In the genomic region with DNA sequence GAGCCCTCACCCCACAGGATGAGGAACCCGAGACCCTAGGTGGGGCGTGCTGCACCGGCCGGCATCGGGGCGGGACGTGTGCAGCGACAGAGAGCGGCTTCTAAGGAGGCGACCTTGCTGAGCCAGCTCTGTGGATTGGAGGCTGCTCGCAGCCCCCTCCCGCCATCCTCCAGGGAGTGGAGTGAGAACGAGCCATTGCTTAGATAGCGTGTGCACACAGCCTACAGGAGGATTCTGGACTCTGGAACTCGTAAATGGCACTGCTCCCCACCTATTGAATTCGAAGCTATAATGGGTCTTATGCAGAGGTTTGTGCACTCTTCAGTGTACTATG, we compare ENCODE assay signal across 8 mouse cellular contexts. TPM values are rescaled to one million over a fixed set of nuclear protein-coding genes. Genes with fewer than 3 reads are reported as not detected.
DNase-seq lines count a peak whose midpoint lies in the region; ATAC-seq and TF ChIP-seq lines count a peak whose summit lies in the region.

TSS of gene Katnal1 (minus strand) at position 205 of the 334 bp plus-strand sequence.

- H3K27me3 ChIP-seq in embryonic facial prominence, embryonic 12.5 days, result no peaks in the 10 kb centered on the region
- no peaks in the 10 kb centered on the region for H3K27me3 ChIP-seq in hindbrain, embryonic 13.5 days
- H3K27me3 ChIP-seq in liver, embryonic 16.5 days (ENCODE audit: control insufficient read depth, insufficient read depth, low read depth, low read length), result no peaks in the 10 kb centered on the region

- 2% methylated on average over 16 of the region's 16 CpGs for WGBS in embryonic facial prominence, embryonic 12.5 days
- WGBS in hindbrain, embryonic 13.5 days, result under 1% methylated on average over 16 of the region's 16 CpGs
- WGBS in liver, embryonic 16.5 days (ENCODE audit: insufficient replicate concordance), result 2% methylated on average over 16 of the region's 16 CpGs

- no peaks in the 10 kb centered on the region for H3K9me3 ChIP-seq in embryonic facial prominence, embryonic 12.5 days
- no peaks in the 10 kb centered on the region for H3K9me3 ChIP-seq in hindbrain, embryonic 13.5 days
- H3K9me3 ChIP-seq in liver, embryonic 16.5 days (replicated peaks; ENCODE audit: control insufficient read depth, low read length), result no peaks in the 10 kb centered on the region

- H3K9ac ChIP-seq in embryonic facial prominence, embryonic 12.5 days, result peak within 1 kb of the TSS; percentile 82
- H3K9ac ChIP-seq in hindbrain, embryonic 13.5 days, result peak within 1 kb of the TSS; percentile 86
- H3K9ac ChIP-seq in liver, embryonic 16.5 days (ENCODE audit: low read depth, low read length), result peak within 1 kb of the TSS; percentile 78

- no peak for TF ChIP-seq CTCF in layer of hippocampus, adult 2 months (conservative IDR thresholded peaks at IDR 0.05)

- H3K4me2 ChIP-seq in embryonic facial prominence, embryonic 12.5 days (replicated peaks), result peak within 1 kb of the TSS; percentile 81
- H3K4me2 ChIP-seq in hindbrain, embryonic 13.5 days, result peak within 1 kb of the TSS; percentile 64
- H3K4me2 ChIP-seq in liver, embryonic 16.5 days (ENCODE audit: low read depth, low read length), result peak within 1 kb of the TSS; percentile 86

- peaks cover 7% of the 10 kb centered on the region; the same call in 1 of the 2 replicates for H3K4me1 ChIP-seq in embryonic facial prominence, embryonic 12.5 days
- peaks cover 18% of the 10 kb centered on the region for H3K4me1 ChIP-seq in hindbrain, embryonic 13.5 days (replicated peaks)
- peaks cover 32% of the 10 kb centered on the region for H3K4me1 ChIP-seq in liver, embryonic 16.5 days (ENCODE audit: control insufficient read depth, low read depth, low read length)

- no peak for ATAC-seq in embryonic facial prominence, embryonic 12.5 days (ENCODE audit: insufficient number of reproducible peaks, insufficient read depth, low FRiP score, low TSS enrichment)
- ATAC-seq in hindbrain, embryonic 13.5 days (ENCODE audit: low FRiP score), result no peak
- peak; percentile 4 for ATAC-seq in liver, embryonic 16.5 days (ENCODE audit: low read depth)

- H3K36me3 ChIP-seq in embryonic facial prominence, embryonic 12.5 days, result peaks cover 11% of the 10 kb centered on the region; the same call in 1 of the 2 replicates
- peaks cover 7% of the 10 kb centered on the region for H3K36me3 ChIP-seq in hindbrain, embryonic 13.5 days
- H3K36me3 ChIP-seq in liver, embryonic 16.5 days (ENCODE audit: control insufficient read depth, insufficient read depth), result no peaks in the 10 kb centered on the region

- DNase-seq in layer of hippocampus, adult 2 months (ENCODE audit: low spot score in 2 of 2), result no peak
- no peak for DNase-seq in layer of hippocampus, adult 9-10 months (ENCODE audit: low spot score)
- no peak for DNase-seq in gastrocnemius, postnatal 10 days
- no peak for DNase-seq in B cell, adult 2 months
- DNase-seq in thymus, postnatal 36 days, result no peak

- H3K4me3 ChIP-seq in layer of hippocampus, adult 2 months, result peak within 1 kb of the TSS; percentile 56
- peak within 1 kb of the TSS; percentile 72 for H3K4me3 ChIP-seq in embryonic facial prominence, embryonic 12.5 days
- H3K4me3 ChIP-seq in hindbrain, embryonic 13.5 days, result peak within 1 kb of the TSS; percentile 75
- H3K4me3 ChIP-seq in liver, embryonic 16.5 days (ENCODE audit: low read depth, low read length), result peak within 1 kb of the TSS; percentile 74

- peak within 1 kb of the TSS; percentile 94 for H3K27ac ChIP-seq in layer of hippocampus, adult 2 months
- peak within 1 kb of the TSS; percentile 94 for H3K27ac ChIP-seq in embryonic facial prominence, embryonic 12.5 days
- peak within 1 kb of the TSS; percentile 98 for H3K27ac ChIP-seq in hindbrain, embryonic 13.5 days
- peak within 1 kb of the TSS; percentile 92 for H3K27ac ChIP-seq in liver, embryonic 16.5 days (ENCODE audit: low read length)

RNA-seq across cellular contexts. Expression of gene Katnal1, which starts in this region (rescaled TPM):
- 10 to 100 TPM; 62.3 to 66.3 TPM for total RNA-seq in layer of hippocampus, adult 2 months (2021)
- polyA plus RNA-seq in embryonic facial prominence, embryonic 12.5 days (2016; fragmentation: Nextera tagmentation; extraction: Ambion mirVana), result 25.4 and 25.7 TPM in 2 replicates
- 33.4 and 34.4 TPM in 2 replicates for polyA plus RNA-seq in hindbrain, embryonic 13.5 days (2015; fragmentation: Nextera tagmentation; extraction: Ambion mirVana)
- polyA plus RNA-seq in liver, embryonic 16.5 days (2015; fragmentation: Nextera tagmentation; extraction: Ambion mirVana), result 6.7 and 7.4 TPM in 2 replicates
- 1 to 10 TPM; 5.5 to 6.9 TPM for total RNA-seq in gastrocnemius, postnatal 10 days (2021)

Comparison
In these comparisons a context has a peak if more than half of its experiments do, and no peak if none do; other contexts are left out.
1. RNA of gene Katnal1 (total RNA-seq): 62.3 to 66.3 TPM in layer of hippocampus, adult 2 months; 5.5 to 6.9 TPM in gastrocnemius, postnatal 10 days; every median in the first group is over 4 times any median in the second.
2. Peak in every context shown above with its lines, with median percentiles within 50 percentile points of each other: H3K27ac ChIP-seq, H3K4me3 ChIP-seq, H3K4me2 ChIP-seq and H3K9ac ChIP-seq.